Mouse (Mus musculus) WW6 (cell line): ENCODE measurements around the gene Sesn2.
A peak's percentile ranks its signal among the peaks of the same experiment; 100 is the strongest.
"Not testable (repeated sequence)": the region's sequence is repeated elsewhere in the genome, so short reads cannot be mapped to it uniquely, and the experiment has no call there.

ENCODE experiments used
- DNase-seq: peaks from one replicate; pipeline ENCODE4 v3.0.0-alpha.2; 2013; ENCODE audit warnings: low read depth, low spot score

Gene Sesn2

GRCm38 (mm10) chr4:132482956-132483608, 27.2 kb downstream of the Sesn2 start:
- DNase-seq, result no peak

- not testable (repeated sequence) for DNase-seq
Observed at GRCm38 (mm10) chr4:132482104-132482503, 28.2 kb downstream of the Sesn2 start.

GRCm38 (mm10) chr4:132477833-132478232, 32.5 kb downstream of the Sesn2 start:
- no peak for DNase-seq

- DNase-seq, result no peak
Observed at GRCm38 (mm10) chr4:132475895-132476878, 34.1 kb downstream of the Sesn2 start.

- no peak for DNase-seq
Observed at GRCm38 (mm10) chr4:132474631-132475030, 35.7 kb downstream of the Sesn2 start.

- no peak for DNase-seq
Observed at GRCm38 (mm10) chr4:132473411-132473810, 36.9 kb downstream of the Sesn2 start.

- DNase-seq, result no peak
Observed at GRCm38 (mm10) chr4:132469873-132470272, 40.4 kb downstream of the Sesn2 start.

- DNase-seq, result no peak
Observed at GRCm38 (mm10) chr4:132464255-132464613, 46.1 kb downstream of the Sesn2 start.

- peak; percentile 81 for DNase-seq
Observed at GRCm38 (mm10) chr4:132463430-132464254, 46.7 kb downstream of the Sesn2 start, which contains the start of gene Med18. Gene Med18 (minus strand): TSS chr4:132463921.

- no peak for DNase-seq
Observed at GRCm38 (mm10) chr4:132462836-132463235, 47.5 kb downstream of the Sesn2 start.

- DNase-seq, result no peak
Observed at GRCm38 (mm10) chr4:132460225-132460624, 50.1 kb downstream of the Sesn2 start.

GRCm38 (mm10) chr4:132455561-132455960, 54.7 kb downstream of the Sesn2 start:
- DNase-seq, result no peak

GRCm38 (mm10) chr4:132455146-132455545, 55.2 kb downstream of the Sesn2 start:
- DNase-seq, result no peak

- no peak for DNase-seq
Observed at GRCm38 (mm10) chr4:132454216-132454615, 56.1 kb downstream of the Sesn2 start.

GRCm38 (mm10) chr4:132449778-132450177, 60.5 kb downstream of the Sesn2 start:
- DNase-seq, result no peak

- DNase-seq, result no peak
Observed at GRCm38 (mm10) chr4:132446105-132446504, 64.2 kb downstream of the Sesn2 start.

GRCm38 (mm10) chr4:132444516-132444915, 65.8 kb downstream of the Sesn2 start:
- DNase-seq, result no peak
